Mouse (Mus musculus): ENCODE measurements around the gene Runx1.

Gene Runx1

GRCm38 (mm10) chr16:92792905-92793304, 33.0 kb downstream of the Runx1 start:
- DNase-seq (ENCODE audit: low spot score): no peak

GRCm38 (mm10) chr16:92790601-92791000, 35.3 kb downstream of the Runx1 start:
- no peak for DNase-seq (ENCODE audit: low spot score)

GRCm38 (mm10) chr16:92789840-92790239, 36.1 kb downstream of the Runx1 start:
- no peak for DNase-seq (ENCODE audit: low spot score)

GRCm38 (mm10) chr16:92788446-92788845, 37.5 kb downstream of the Runx1 start:
- DNase-seq (ENCODE audit: low spot score): no peak

- DNase-seq (ENCODE audit: low spot score): no peak
These were observed 39.0 kb downstream of the Runx1 start for GRCm38 (mm10) chr16:92786883-92787321.

- DNase-seq (ENCODE audit: low spot score): peak; percentile 16
These were observed 39.6 kb downstream of the Runx1 start for GRCm38 (mm10) chr16:92786276-92786882.

- DNase-seq (ENCODE audit: low spot score): peak; percentile 38
These were observed 42.3 kb downstream of the Runx1 start for GRCm38 (mm10) chr16:92783651-92784131.

- DNase-seq (ENCODE audit: low spot score): no peak
These were observed 43.5 kb downstream of the Runx1 start for GRCm38 (mm10) chr16:92782408-92782807.

- DNase-seq (ENCODE audit: low spot score): no peak
These were observed 46.0 kb downstream of the Runx1 start for GRCm38 (mm10) chr16:92779896-92780435.

- no peak for DNase-seq (ENCODE audit: low spot score)
These were observed 46.8 kb downstream of the Runx1 start for GRCm38 (mm10) chr16:92779175-92779574.

- DNase-seq (ENCODE audit: low spot score): no peak
These were observed 47.7 kb downstream of the Runx1 start for GRCm38 (mm10) chr16:92778096-92778780.

GRCm38 (mm10) chr16:92767862-92768261, 58.1 kb downstream of the Runx1 start:
- no peak for DNase-seq (ENCODE audit: low spot score)

GRCm38 (mm10) chr16:92767423-92767822, 58.5 kb downstream of the Runx1 start:
- DNase-seq (ENCODE audit: low spot score): no peak

GRCm38 (mm10) chr16:92764741-92765396, 61.1 kb downstream of the Runx1 start:
- no peak for DNase-seq (ENCODE audit: low spot score)

- DNase-seq (ENCODE audit: low spot score): no peak
These were observed 62.3 kb downstream of the Runx1 start for GRCm38 (mm10) chr16:92763666-92764065.

- DNase-seq (ENCODE audit: low spot score): peak; percentile 16
These were observed 63.9 kb downstream of the Runx1 start for GRCm38 (mm10) chr16:92761968-92762521.

GRCm38 (mm10) chr16:92760091-92760490, 65.9 kb downstream of the Runx1 start:
- no peak for DNase-seq (ENCODE audit: low spot score)

GRCm38 (mm10) chr16:92757564-92757963, 68.4 kb downstream of the Runx1 start:
- no peak for DNase-seq (ENCODE audit: low spot score)

- DNase-seq (ENCODE audit: low spot score): no peak
These were observed 72.0 kb downstream of the Runx1 start for GRCm38 (mm10) chr16:92753944-92754343.

- DNase-seq (ENCODE audit: low spot score): no peak
These were observed 72.8 kb downstream of the Runx1 start for GRCm38 (mm10) chr16:92753139-92753538.

- no peak for DNase-seq (ENCODE audit: low spot score)
These were observed 77.7 kb downstream of the Runx1 start for GRCm38 (mm10) chr16:92748272-92748671.

GRCm38 (mm10) chr16:92747062-92747461, 78.9 kb downstream of the Runx1 start:
- DNase-seq (ENCODE audit: low spot score): no peak

All from adipocyte (in vitro differentiated cells).